Mouse (Mus musculus) right cerebral cortex, postnatal 36 days (tissue): Measurements from ENCODE around the gene Cask.
A peak's percentile ranks its signal among the peaks of the same experiment; 100 is the strongest.

ENCODE experiments used
- DNase-seq, 2 experiments: peaks; one replicate each; pipeline ENCODE4 v3.0.0; 2022; ENCODE audit warnings: low spot score in 2 of 2, mixed read lengths in 1 of 2

Cask gene

GRCm38 (mm10) chrX:13631599-13632283 is 219.4 kb downstream of the Cask start, which contains the start of gene Gpr34:
TSS of gene Gpr34 (plus strand) at chrX:13632089.
- DNase-seq = no peak

- DNase-seq = no peak
Observed at GRCm38 (mm10) chrX:13622654-13623053, 228.5 kb downstream of the Cask start.

- DNase-seq = no peak
Observed at GRCm38 (mm10) chrX:13621473-13621872, 229.7 kb downstream of the Cask start.

GRCm38 (mm10) chrX:13618476-13618875 is 232.7 kb downstream of the Cask start:
- DNase-seq = no peak

- no peak for DNase-seq
Observed at GRCm38 (mm10) chrX:13617294-13617693, 233.9 kb downstream of the Cask start.

- DNase-seq = no peak
Observed at GRCm38 (mm10) chrX:13616726-13617125, 234.4 kb downstream of the Cask start.

- no peak for DNase-seq
Observed at GRCm38 (mm10) chrX:13612115-13612514, 239.1 kb downstream of the Cask start.

GRCm38 (mm10) chrX:13611114-13611513 is 240.1 kb downstream of the Cask start:
- no peak for DNase-seq

GRCm38 (mm10) chrX:13607752-13608151 is 243.4 kb downstream of the Cask start:
- no peak for DNase-seq

- DNase-seq = no peak
Observed at GRCm38 (mm10) chrX:13606741-13607140, 244.4 kb downstream of the Cask start.

- no peak for DNase-seq
Observed at GRCm38 (mm10) chrX:13599966-13600365, 251.2 kb downstream of the Cask start.

GRCm38 (mm10) chrX:13599373-13599772 is 251.8 kb downstream of the Cask start:
- no peak for DNase-seq

GRCm38 (mm10) chrX:13577647-13578046 is 273.5 kb downstream of the Cask start:
- no peak for DNase-seq

GRCm38 (mm10) chrX:13576606-13577005 is 274.6 kb downstream of the Cask start:
- peak in 1 of 2 experiments; percentile 12 for DNase-seq

GRCm38 (mm10) chrX:13574872-13575271 is 276.3 kb downstream of the Cask start:
- peak in 1 of 2 experiments; percentile 5 for DNase-seq

- DNase-seq = no peak
Observed at GRCm38 (mm10) chrX:13574298-13574697, 276.9 kb downstream of the Cask start.

GRCm38 (mm10) chrX:13554504-13554903 is 296.7 kb downstream of the Cask start:
- DNase-seq = no peak

GRCm38 (mm10) chrX:13552288-13552687 is 298.9 kb downstream of the Cask start:
- DNase-seq = no peak

GRCm38 (mm10) chrX:13551566-13551965 is 299.6 kb downstream of the Cask start:
- no peak for DNase-seq

- DNase-seq = no peak
Observed at GRCm38 (mm10) chrX:13549100-13549499, 302.1 kb downstream of the Cask start.

- no peak for DNase-seq
Observed at GRCm38 (mm10) chrX:13521288-13521687, 329.9 kb downstream of the Cask start.

GRCm38 (mm10) chrX:13520566-13520965 is 330.6 kb downstream of the Cask start:
- no peak for DNase-seq

GRCm38 (mm10) chrX:13519408-13519783 is 331.8 kb downstream of the Cask start:
- DNase-seq = no peak
